Mouse (Mus musculus) liver, embryonic 15.5 days (tissue): Measurements from ENCODE around the gene Slc22a14. TPM values are rescaled to one million over a fixed set of nuclear protein-coding genes. Genes with fewer than 3 reads are reported as not detected.

Experiments used
- ATAC-seq: fragments of 200-750 bp; cut with Nextera tagmentation; 2 replicates; pipeline ENCODE4 v1.8.0; 2017; ENCODE audit warnings: moderate number of reproducible peaks, mild to moderate bottlenecking, moderate library complexity; ENCODE audit not compliant: insufficient read depth
- H3K27ac ChIP-seq: fragments of 300-500 bp; sonication (generic); replicated peaks from 2 replicates; pipeline ENCODE4 v1.5.1; 2015; ENCODE audit warnings: mild to moderate bottlenecking, inconsistent platforms
- H3K27me3 ChIP-seq: fragments of 300-500 bp; sonication (generic); 2 replicates; pipeline ENCODE4 v1.6.1; 2015; ENCODE audit warnings: mild to moderate bottlenecking, inconsistent platforms
- H3K36me3 ChIP-seq: fragments of 300-500 bp; sonication (generic); replicated peaks from 2 replicates; pipeline ENCODE4 v1.6.1; 2015; ENCODE audit warnings: moderate library complexity, mild to moderate bottlenecking, inconsistent platforms
- H3K4me1 ChIP-seq: fragments of 300-500 bp; sonication (generic); replicated peaks from 2 replicates; pipeline ENCODE4 v1.6.1; 2015; ENCODE audit warnings: inconsistent platforms
- H3K4me2 ChIP-seq: fragments of 300-500 bp; sonication (generic); 2 replicates; pipeline ENCODE4 v1.6.1; 2015; ENCODE audit warnings: moderate library complexity, mild to moderate bottlenecking, inconsistent platforms
- H3K4me3 ChIP-seq: fragments of 300-500 bp; sonication (generic); replicated peaks from 2 replicates; pipeline ENCODE4 v1.5.1; 2015; ENCODE audit warnings: mild to moderate bottlenecking, inconsistent platforms
- H3K9ac ChIP-seq: fragments of 300-500 bp; sonication (generic); 2 replicates; pipeline ENCODE4 v1.6.1; 2015; ENCODE audit warnings: moderate library complexity, mild to moderate bottlenecking, inconsistent platforms
- H3K9me3 ChIP-seq: fragments of 300-500 bp; sonication (generic); replicated peaks from 2 replicates; pipeline ENCODE4 v1.6.1; 2016; ENCODE audit warnings: inconsistent platforms
- WGBS: fragments of 180-500 bp; shearing (Covaris S2); methylation state at CpG from one replicate; pipeline ENCODE4 v1.1.7; 2015; ENCODE audit warnings: mixed read lengths; ENCODE audit not compliant: insufficient replicate concordance; 5-methylcytosine and 5-hydroxymethylcytosine counted together
- polyA plus RNA-seq: library from polyadenylated mRNA; unstranded; fragments of >200 nt; fragmentation: Nextera tagmentation; extraction: Ambion mirVana; gene quantifications from 2 replicates; pipeline ENCODE4 v1.2.1, GENCODE M21; 2015

Gene Slc22a14
- polyA plus RNA-seq, 1 experiment from 2014 or later = 0.07 TPM

DNA sequence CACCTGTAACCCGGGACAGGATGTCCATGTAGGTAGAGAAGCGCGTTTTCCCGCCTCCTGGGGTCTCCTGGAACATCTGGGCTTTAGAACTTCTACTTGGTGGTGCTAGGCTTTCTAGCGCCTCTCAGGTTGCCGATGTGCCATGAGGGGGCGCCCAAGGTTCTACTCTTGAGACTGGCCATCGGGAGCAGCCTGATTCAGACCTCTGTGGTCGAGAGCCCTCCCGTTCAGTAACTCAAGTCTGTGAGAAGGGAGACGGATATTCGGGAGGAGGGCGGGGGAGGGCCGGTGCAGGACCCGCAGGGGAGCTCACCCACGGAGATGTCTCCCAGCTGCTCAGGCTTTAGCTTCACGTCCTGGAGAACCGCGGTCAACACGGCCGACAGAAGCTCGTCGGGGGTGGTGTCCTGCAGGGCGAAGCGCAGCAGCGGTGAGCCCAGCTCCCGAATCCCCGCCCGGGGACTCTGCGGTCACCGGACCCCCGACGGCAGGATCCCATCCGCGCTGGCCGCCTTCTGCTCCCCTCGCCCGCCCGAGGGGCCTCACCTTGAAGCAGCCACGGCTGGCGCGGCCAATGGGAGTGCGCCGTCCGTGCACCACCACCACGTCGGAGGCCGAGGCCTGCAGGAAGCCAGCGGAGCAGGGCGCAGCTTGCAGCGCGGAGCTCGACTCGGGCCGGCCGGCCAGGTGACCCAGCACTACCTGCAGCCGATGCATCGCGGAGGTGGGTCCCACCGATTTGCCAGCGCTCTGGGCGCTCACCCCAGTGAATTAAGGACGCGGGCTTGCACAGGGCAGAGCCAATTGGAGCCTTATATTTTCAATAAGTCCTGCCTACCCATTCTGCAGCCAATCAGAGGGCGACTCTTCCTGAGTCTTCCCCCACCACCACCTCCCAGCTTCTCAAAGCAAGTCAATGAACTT is 208.8 kb downstream of the Slc22a14 start, which contains the start of gene Acaa1b:
Gene Acaa1b, minus strand, starts transcription at position 816 of the 924 bp plus-strand sequence.
- 2% methylated on average over 65 of the region's 65 CpGs for WGBS
- H3K4me1 ChIP-seq = peaks cover 10% of the 10 kb centered on the region
- no peak within 1 kb of the TSS; the same call in 1 of the 2 replicates for H3K9ac ChIP-seq
- H3K27ac ChIP-seq = no peak within 1 kb of the TSS
- H3K36me3 ChIP-seq = no peaks in the 10 kb centered on the region
- peak within 1 kb of the TSS; percentile 61 for H3K4me2 ChIP-seq
- peak within 1 kb of the TSS; percentile 52 for H3K4me3 ChIP-seq
- peaks cover 33% of the 10 kb centered on the region for H3K27me3 ChIP-seq
- peak; percentile 59 for ATAC-seq
- no peaks in the 10 kb centered on the region for H3K9me3 ChIP-seq

DNA sequence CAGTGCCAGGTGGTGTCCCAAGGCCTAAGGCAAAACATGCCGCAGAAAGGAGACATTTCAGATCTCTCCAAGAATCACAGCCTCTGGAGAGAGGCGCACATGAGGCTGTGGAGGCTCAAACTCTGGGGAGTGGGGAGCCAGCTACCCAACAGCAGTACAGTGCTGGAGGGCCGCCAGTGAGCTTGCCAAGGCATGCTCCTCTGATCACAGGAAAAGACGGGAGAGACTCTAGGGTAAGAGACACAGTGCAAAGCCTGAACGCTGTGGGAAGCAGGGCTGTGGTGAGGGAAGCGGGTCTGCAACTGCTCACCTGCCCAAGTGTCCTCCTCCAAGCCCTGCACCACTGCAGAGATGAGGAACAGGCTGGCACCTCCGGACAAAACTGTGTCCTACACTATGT is 209.5 kb downstream of the Slc22a14 start:
- ATAC-seq = no peak
- no peak overlapping the region for H3K27ac ChIP-seq
- H3K4me1 ChIP-seq = peaks cover 7% of the 10 kb centered on the region
- H3K36me3 ChIP-seq = no peaks in the 10 kb centered on the region
- peak overlapping the region; percentile 61 for H3K4me2 ChIP-seq
- peak overlapping the region; percentile 52; the same call in 1 of the 2 replicates for H3K4me3 ChIP-seq
- WGBS = 35% methylated on average over 7 of the region's 7 CpGs
- no peaks in the 10 kb centered on the region for H3K9me3 ChIP-seq
- peaks cover 33% of the 10 kb centered on the region for H3K27me3 ChIP-seq
- H3K9ac ChIP-seq = no peak overlapping the region

GRCm38 (mm10) chr9:119155416-119155815 is 209.9 kb downstream of the Slc22a14 start:
- Histone ChIP-seq H3K27me3 (peaks cover 33% of the 10 kb centered on the region), H3K27ac (no peak overlapping the region), H3K4me2 (peak overlapping the region; percentile 61), H3K9ac (no peak overlapping the region), H3K4me1 (peaks cover 7% of the 10 kb centered on the region), H3K4me3 (no peak overlapping the region), H3K36me3 (no peaks in the 10 kb centered on the region), H3K9me3 (no peaks in the 10 kb centered on the region)
- 0 out of 2 replicates have a peak, but pooled peaks have one; percentile 14 for ATAC-seq
- 60% methylated on average over 8 of the region's 8 CpGs for WGBS

- Histone ChIP-seq H3K4me3 (no peak overlapping the region), H3K4me2 (no peak overlapping the region), H3K36me3 (no peaks in the 10 kb centered on the region), H3K9me3 (no peaks in the 10 kb centered on the region), H3K27ac (no peak overlapping the region), H3K27me3 (peaks cover 18% of the 10 kb centered on the region), H3K9ac (no peak overlapping the region), H3K4me1 (peaks cover 2% of the 10 kb centered on the region; the same call in 1 of the 2 replicates)
- 64% methylated on average over 2 of the region's 2 CpGs for WGBS
- no peak for ATAC-seq
These were observed 213.6 kb downstream of the Slc22a14 start for GRCm38 (mm10) chr9:119151751-119152150.

DNA sequence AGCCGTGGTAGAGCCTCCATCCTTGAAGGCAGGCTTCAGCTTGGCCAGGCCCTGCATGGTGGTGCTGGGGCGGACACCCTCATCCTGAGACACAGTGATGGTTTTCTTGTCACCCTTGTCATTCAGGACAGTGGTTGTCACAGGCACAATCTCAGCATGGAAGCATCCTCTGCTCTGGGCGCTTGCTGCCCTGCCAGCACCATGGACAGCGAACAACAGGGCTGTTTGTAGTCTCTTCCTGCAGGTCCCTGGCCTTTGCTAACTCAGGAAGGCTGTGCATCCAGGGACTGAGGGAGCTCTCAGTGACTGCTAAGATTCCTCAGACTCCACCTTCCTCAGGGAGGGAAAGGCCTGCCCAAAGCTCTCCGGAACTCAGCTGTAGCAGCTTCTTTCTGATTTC is 215.8 kb downstream of the Slc22a14 start:
- ATAC-seq = no peak
- Histone ChIP-seq H3K4me2 (no peak overlapping the region), H3K4me3 (no peak overlapping the region), H3K27me3 (no peaks in the 10 kb centered on the region), H3K36me3 (no peaks in the 10 kb centered on the region), H3K4me1 (no peaks in the 10 kb centered on the region), H3K9ac (no peak overlapping the region), H3K27ac (no peak overlapping the region), H3K9me3 (no peaks in the 10 kb centered on the region)
- WGBS = 27% methylated on average over 5 of the region's 5 CpGs

DNA sequence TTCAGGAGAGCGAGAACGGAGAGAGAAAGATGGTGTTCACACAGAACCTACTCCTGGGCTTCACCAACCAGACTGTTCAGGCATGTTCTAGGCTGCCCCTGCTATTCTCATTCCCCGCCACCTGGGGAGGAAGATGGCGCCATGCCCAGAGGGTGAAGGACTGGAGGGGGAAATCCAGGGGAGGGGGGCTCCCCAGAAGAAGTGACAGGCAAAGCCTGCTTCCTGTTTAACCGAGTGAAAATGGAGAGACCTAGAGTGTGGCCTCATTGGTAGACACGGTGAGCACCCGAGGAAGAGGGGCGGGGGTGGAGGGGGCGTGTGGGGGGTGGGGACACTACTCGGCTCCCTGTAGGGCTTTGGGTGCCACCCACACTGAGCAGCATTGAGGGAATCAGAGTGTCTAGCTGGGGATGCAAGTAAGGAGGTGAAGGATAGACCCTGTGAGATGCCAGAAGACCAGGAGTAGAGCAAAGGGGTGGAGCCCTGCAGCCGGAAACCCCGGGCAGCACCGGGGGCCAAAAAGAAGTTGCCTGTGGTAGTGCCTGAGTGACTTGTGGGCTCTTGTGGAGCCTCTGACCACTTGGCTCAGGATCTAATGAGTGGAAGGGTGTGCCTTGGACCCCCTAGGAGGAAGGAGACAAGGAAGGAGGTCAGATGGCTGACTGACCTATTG is 219.1 kb downstream of the Slc22a14 start:
- Histone ChIP-seq H3K27me3 (no peaks in the 10 kb centered on the region), H3K9ac (no peak overlapping the region), H3K4me1 (no peaks in the 10 kb centered on the region), H3K9me3 (no peaks in the 10 kb centered on the region), H3K4me2 (no peak overlapping the region), H3K27ac (no peak overlapping the region), H3K4me3 (no peak overlapping the region), H3K36me3 (no peaks in the 10 kb centered on the region)
- no peak for ATAC-seq
- 56% methylated on average over 13 of the region's 13 CpGs for WGBS

- Histone ChIP-seq H3K4me3 (no peak overlapping the region), H3K9me3 (no peaks in the 10 kb centered on the region), H3K4me1 (no peaks in the 10 kb centered on the region), H3K27ac (no peak overlapping the region), H3K36me3 (no peaks in the 10 kb centered on the region), H3K4me2 (no peak overlapping the region), H3K27me3 (no peaks in the 10 kb centered on the region), H3K9ac (no peak overlapping the region)
- ATAC-seq = no peak
- 64% methylated on average over 6 of the region's 6 CpGs for WGBS
These were observed 219.7 kb downstream of the Slc22a14 start for GRCm38 (mm10) chr9:119145638-119146037.

DNA sequence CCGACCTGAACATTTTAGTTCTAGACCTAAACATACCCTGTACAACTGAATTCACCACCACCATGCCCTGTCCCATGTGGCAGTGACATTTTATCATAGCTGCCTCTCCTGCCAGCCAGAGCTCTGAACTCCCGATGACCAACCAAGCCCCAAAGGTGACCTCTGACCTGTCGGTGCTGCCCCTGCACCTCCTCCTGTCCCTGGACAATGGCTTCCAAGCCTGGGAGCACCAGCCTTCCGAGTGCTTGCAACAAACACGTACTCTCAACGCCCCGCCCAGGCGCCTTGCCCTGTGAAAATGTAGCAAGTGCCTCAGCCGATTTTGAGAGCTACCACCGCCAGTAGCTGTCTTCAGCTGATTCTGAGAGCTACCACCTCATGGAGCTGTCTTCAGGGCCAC is 220.2 kb downstream of the Slc22a14 start:
- H3K27ac ChIP-seq = no peak overlapping the region
- no peaks in the 10 kb centered on the region for H3K27me3 ChIP-seq
- no peaks in the 10 kb centered on the region for H3K36me3 ChIP-seq
- no peak overlapping the region for H3K4me2 ChIP-seq
- WGBS = 55% methylated on average over 10 of the region's 10 CpGs
- no peak for ATAC-seq
- H3K4me3 ChIP-seq = no peak overlapping the region
- H3K9me3 ChIP-seq = no peaks in the 10 kb centered on the region
- no peaks in the 10 kb centered on the region for H3K4me1 ChIP-seq
- H3K9ac ChIP-seq = no peak overlapping the region

- no peak for ATAC-seq
- Histone ChIP-seq H3K9ac (no peak overlapping the region), H3K36me3 (no peaks in the 10 kb centered on the region), H3K27me3 (no peaks in the 10 kb centered on the region), H3K4me3 (no peak overlapping the region), H3K4me1 (no peaks in the 10 kb centered on the region), H3K27ac (no peak overlapping the region), H3K4me2 (no peak overlapping the region), H3K9me3 (no peaks in the 10 kb centered on the region)
- 64% methylated on average over 8 of the region's 8 CpGs for WGBS
These were observed 220.7 kb downstream of the Slc22a14 start for GRCm38 (mm10) chr9:119144696-119145095.

DNA sequence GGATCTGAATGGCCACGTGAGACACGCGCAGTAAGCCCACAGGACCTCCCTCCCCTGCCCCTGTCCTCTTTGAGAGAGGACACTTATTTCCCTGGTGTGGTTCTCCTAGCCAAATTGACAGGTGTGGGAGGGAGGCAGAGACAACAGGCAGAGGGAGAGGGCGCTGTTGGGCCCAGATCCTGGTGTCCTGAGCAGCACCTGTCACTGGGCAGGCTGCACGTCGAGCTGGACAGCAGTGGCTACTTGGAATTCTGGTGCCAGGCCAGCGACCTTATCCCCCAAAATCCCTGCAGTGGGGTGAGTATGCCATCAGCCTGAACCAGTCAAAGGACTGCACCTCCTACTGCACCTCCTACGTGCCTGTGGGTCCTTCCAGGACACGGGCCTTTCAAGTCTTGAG is 222.0 kb downstream of the Slc22a14 start:
- Histone ChIP-seq H3K4me1 (no peaks in the 10 kb centered on the region), H3K9me3 (no peaks in the 10 kb centered on the region), H3K27ac (no peak overlapping the region), H3K9ac (no peak overlapping the region), H3K36me3 (no peaks in the 10 kb centered on the region), H3K4me3 (no peak overlapping the region), H3K4me2 (no peak overlapping the region), H3K27me3 (no peaks in the 10 kb centered on the region)
- ATAC-seq = no peak
- 64% methylated on average over 9 of the region's 9 CpGs for WGBS

- no peaks in the 10 kb centered on the region for H3K36me3 ChIP-seq
- no peaks in the 10 kb centered on the region for H3K27me3 ChIP-seq
- H3K9ac ChIP-seq = no peak overlapping the region
- H3K4me2 ChIP-seq = no peak overlapping the region
- no peak overlapping the region for H3K4me3 ChIP-seq
- no peak for ATAC-seq
- H3K4me1 ChIP-seq = no peaks in the 10 kb centered on the region
- no peak overlapping the region for H3K27ac ChIP-seq
- no peaks in the 10 kb centered on the region for H3K9me3 ChIP-seq
- 64% methylated on average over 5 of the region's 5 CpGs for WGBS
These were observed 223.3 kb downstream of the Slc22a14 start for GRCm38 (mm10) chr9:119142066-119142465.
